Mouse (Mus musculus): ENCODE data around the gene Cnep1r1. TPM values are rescaled to one million over a fixed set of nuclear protein-coding genes. Genes with fewer than 3 reads are reported as not detected.
A peak's percentile ranks its signal among the peaks of the same experiment; 100 is the strongest.

The Cnep1r1 gene
- 11.4 and 19.0 TPM in 2 replicates for polyA plus RNA-seq (2012; rRNA removed)

GRCm38 (mm10) chr8:88118456-88119036 is at the start of gene Cnep1r1:
Cnep1r1 (plus strand) TSS chr8:88118769.
- peak; percentile 86 for DNase-seq
- TF ChIP-seq CTCF (IDR thresholded peaks at IDR 0.05; ENCODE audit: insufficient read depth, low read length) (peak; percentile 84), POLR2A (IDR thresholded peaks at IDR 0.05; ENCODE audit: borderline replicate concordance, extremely low read depth, low read depth, low read length) (peak; percentile 60; the same call in 1 of the 2 replicates)
- under 1% methylated on average over 49 of the region's 49 CpGs for WGBS
- peak within 1 kb of the TSS; percentile 91 for H3K4me3 ChIP-seq (replicated peaks; ENCODE audit: extremely low read depth, low read depth, low read length)
- peaks cover 2% of the 10 kb centered on the region; the same call in 1 of the 2 replicates for H3K4me1 ChIP-seq (ENCODE audit: control insufficient read depth, insufficient read depth, low read length)

- 69% methylated on average over 5 of the region's 5 CpGs for WGBS
- Histone ChIP-seq H3K4me3 (replicated peaks; ENCODE audit: extremely low read depth, low read depth, low read length) (no peak overlapping the region), H3K4me1 (ENCODE audit: control insufficient read depth, insufficient read depth, low read length) (no peaks in the 10 kb centered on the region)
- no peak for DNase-seq
- TF ChIP-seq POLR2A (IDR thresholded peaks at IDR 0.05; ENCODE audit: borderline replicate concordance, extremely low read depth, low read depth, low read length), result no peak
- no peak for TF ChIP-seq CTCF (IDR thresholded peaks at IDR 0.05; ENCODE audit: insufficient read depth, low read length)
Measured at GRCm38 (mm10) chr8:88082183-88082582, 36.4 kb upstream of the Cnep1r1 start.

GRCm38 (mm10) chr8:88088006-88088405 is 30.6 kb upstream of the Cnep1r1 start:
- no peak for TF ChIP-seq CTCF (IDR thresholded peaks at IDR 0.05; ENCODE audit: insufficient read depth, low read length)
- no peak for TF ChIP-seq POLR2A (IDR thresholded peaks at IDR 0.05; ENCODE audit: borderline replicate concordance, extremely low read depth, low read depth, low read length)
- no peaks in the 10 kb centered on the region for H3K4me1 ChIP-seq (ENCODE audit: control insufficient read depth, insufficient read depth, low read length)
- DNase-seq, result no peak
- no peak overlapping the region for H3K4me3 ChIP-seq (replicated peaks; ENCODE audit: extremely low read depth, low read depth, low read length)

DNA sequence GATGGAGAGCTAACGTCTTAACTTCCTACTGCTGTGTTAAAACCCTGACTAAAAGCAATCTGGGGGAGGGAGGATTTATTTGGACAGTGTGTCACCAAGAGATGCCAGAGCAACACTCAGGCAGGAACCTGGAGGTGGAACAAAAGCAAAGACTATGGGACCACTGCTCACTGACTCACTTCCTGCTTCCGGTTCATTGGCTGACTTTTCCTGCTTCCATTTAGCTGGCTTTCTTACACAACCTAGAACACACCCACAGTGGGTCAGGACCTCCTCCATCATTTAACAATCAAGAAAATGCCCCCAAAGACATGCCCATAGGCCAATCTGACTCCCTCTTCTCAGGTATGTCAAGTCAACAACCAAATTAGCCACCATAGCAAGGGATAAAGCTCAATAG is 26.9 kb upstream of the Cnep1r1 start:
- no peak overlapping the region for H3K4me3 ChIP-seq (replicated peaks; ENCODE audit: extremely low read depth, low read depth, low read length)
- WGBS, result 54% methylated on average over 2 of the region's 2 CpGs
- TF ChIP-seq CTCF (IDR thresholded peaks at IDR 0.05; ENCODE audit: insufficient read depth, low read length) (no peak), POLR2A (IDR thresholded peaks at IDR 0.05; ENCODE audit: borderline replicate concordance, extremely low read depth, low read depth, low read length) (no peak)
- no peak for DNase-seq
- H3K4me1 ChIP-seq (ENCODE audit: control insufficient read depth, insufficient read depth, low read length), result no peaks in the 10 kb centered on the region

DNA sequence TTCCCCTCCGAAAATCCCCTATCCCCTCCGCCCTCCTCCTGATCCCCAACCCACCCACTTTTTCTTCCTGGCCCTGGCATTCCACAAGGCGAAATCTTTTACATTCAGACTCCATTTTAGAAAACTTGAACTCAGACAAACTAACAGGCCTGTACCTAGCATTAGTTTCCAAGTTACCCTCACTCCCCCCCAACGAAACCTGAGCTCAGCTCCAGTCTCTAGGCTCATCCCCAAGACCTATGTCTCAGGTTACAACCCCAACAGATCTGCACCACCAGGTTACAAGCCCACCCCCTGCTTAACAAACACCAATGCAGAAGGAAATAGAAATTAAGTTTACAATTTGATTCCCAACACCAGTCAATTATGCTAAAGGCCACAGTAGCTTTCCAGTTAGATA is 25.2 kb upstream of the Cnep1r1 start:
- 79% methylated on average over 4 of the region's 4 CpGs for WGBS
- DNase-seq, result no peak
- TF ChIP-seq CTCF (IDR thresholded peaks at IDR 0.05; ENCODE audit: insufficient read depth, low read length), result no peak
- no peak for TF ChIP-seq POLR2A (IDR thresholded peaks at IDR 0.05; ENCODE audit: borderline replicate concordance, extremely low read depth, low read depth, low read length)
- Histone ChIP-seq H3K4me3 (replicated peaks; ENCODE audit: extremely low read depth, low read depth, low read length) (no peak overlapping the region), H3K4me1 (ENCODE audit: control insufficient read depth, insufficient read depth, low read length) (no peaks in the 10 kb centered on the region)

- Histone ChIP-seq H3K4me3 (replicated peaks; ENCODE audit: extremely low read depth, low read depth, low read length) (no peak overlapping the region), H3K4me1 (ENCODE audit: control insufficient read depth, insufficient read depth, low read length) (no peaks in the 10 kb centered on the region)
- WGBS, result 76% methylated on average over 4 of the region's 4 CpGs
- DNase-seq, result no peak
- no peak for TF ChIP-seq CTCF (IDR thresholded peaks at IDR 0.05; ENCODE audit: insufficient read depth, low read length)
- no peak for TF ChIP-seq POLR2A (IDR thresholded peaks at IDR 0.05; ENCODE audit: borderline replicate concordance, extremely low read depth, low read depth, low read length)
Measured at GRCm38 (mm10) chr8:88098856-88099255, 19.7 kb upstream of the Cnep1r1 start.

DNA sequence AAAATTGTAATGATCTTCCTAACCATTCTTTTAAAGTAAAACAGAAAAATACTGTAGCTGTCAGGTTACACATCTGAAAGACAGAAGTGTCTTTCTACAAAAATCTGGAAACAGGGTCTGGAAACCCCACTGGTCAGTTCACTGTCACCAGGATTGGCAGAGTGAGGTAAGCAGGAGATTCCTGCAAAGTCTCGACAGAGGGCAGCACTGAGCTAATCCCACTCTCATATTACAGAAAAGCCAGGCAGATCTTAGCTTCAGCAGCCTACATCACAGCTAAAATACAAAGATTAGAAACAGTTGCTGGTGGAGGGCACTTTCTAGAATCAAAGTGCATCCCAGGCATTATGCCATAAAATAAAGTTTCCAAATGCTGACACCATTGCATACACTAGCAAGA is 19.0 kb upstream of the Cnep1r1 start:
- 0% methylated on average over 1 of the region's 1 CpGs for WGBS
- H3K4me1 ChIP-seq (ENCODE audit: control insufficient read depth, insufficient read depth, low read length), result no peaks in the 10 kb centered on the region
- peak; percentile 20 for DNase-seq
- no peak overlapping the region for H3K4me3 ChIP-seq (replicated peaks; ENCODE audit: extremely low read depth, low read depth, low read length)
- TF ChIP-seq CTCF (IDR thresholded peaks at IDR 0.05; ENCODE audit: insufficient read depth, low read length) (peak; percentile 68), POLR2A (IDR thresholded peaks at IDR 0.05; ENCODE audit: borderline replicate concordance, extremely low read depth, low read depth, low read length) (no peak)

GRCm38 (mm10) chr8:88109241-88109640 is 9.3 kb upstream of the Cnep1r1 start:
- no peak for DNase-seq
- Histone ChIP-seq H3K4me3 (replicated peaks; ENCODE audit: extremely low read depth, low read depth, low read length) (no peak overlapping the region), H3K4me1 (ENCODE audit: control insufficient read depth, insufficient read depth, low read length) (no peaks in the 10 kb centered on the region)
- 88% methylated on average over 4 of the region's 4 CpGs for WGBS
- TF ChIP-seq POLR2A (IDR thresholded peaks at IDR 0.05; ENCODE audit: borderline replicate concordance, extremely low read depth, low read depth, low read length), result no peak
- no peak for TF ChIP-seq CTCF (IDR thresholded peaks at IDR 0.05; ENCODE audit: insufficient read depth, low read length)

DNA sequence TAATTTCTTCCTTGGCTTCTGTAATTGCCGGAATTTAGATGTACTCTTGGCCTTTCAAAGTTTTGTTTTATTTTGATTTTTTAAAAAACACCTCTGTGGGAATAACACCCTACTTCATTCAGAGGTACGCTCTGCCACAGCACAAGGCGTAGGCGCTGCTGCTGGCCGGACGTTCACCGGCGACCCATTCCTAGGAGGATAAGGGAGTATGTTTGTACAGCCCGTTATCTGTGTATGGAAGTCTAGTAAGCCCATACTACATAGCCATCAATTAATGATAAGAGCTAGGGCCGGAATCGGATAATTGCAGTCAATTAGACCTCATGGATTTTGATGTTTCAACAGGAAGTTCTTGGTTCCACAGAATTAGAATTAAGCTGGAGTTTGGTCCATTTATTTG is 507 bp downstream of the Cnep1r1 start:
- no peak for TF ChIP-seq CTCF (IDR thresholded peaks at IDR 0.05; ENCODE audit: insufficient read depth, low read length)
- TF ChIP-seq POLR2A (IDR thresholded peaks at IDR 0.05; ENCODE audit: borderline replicate concordance, extremely low read depth, low read depth, low read length), result no peak
- WGBS, result under 1% methylated on average over 11 of the region's 11 CpGs
- H3K4me3 ChIP-seq (replicated peaks; ENCODE audit: extremely low read depth, low read depth, low read length), result peak overlapping the region; percentile 91
- peaks cover 2% of the 10 kb centered on the region; the same call in 1 of the 2 replicates for H3K4me1 ChIP-seq (ENCODE audit: control insufficient read depth, insufficient read depth, low read length)
- peak; percentile 26 for DNase-seq

- no peak for DNase-seq
- Histone ChIP-seq H3K4me3 (replicated peaks; ENCODE audit: extremely low read depth, low read depth, low read length) (no peak overlapping the region), H3K4me1 (ENCODE audit: control insufficient read depth, insufficient read depth, low read length) (peaks cover 2% of the 10 kb centered on the region; the same call in 1 of the 2 replicates)
- TF ChIP-seq CTCF (IDR thresholded peaks at IDR 0.05; ENCODE audit: insufficient read depth, low read length), result no peak
- TF ChIP-seq POLR2A (IDR thresholded peaks at IDR 0.05; ENCODE audit: borderline replicate concordance, extremely low read depth, low read depth, low read length), result no peak
- WGBS, result 82% methylated on average over 2 of the region's 2 CpGs
Measured at GRCm38 (mm10) chr8:88124850-88125249, 6.3 kb downstream of the Cnep1r1 start.
